In the genomic region with DNA sequence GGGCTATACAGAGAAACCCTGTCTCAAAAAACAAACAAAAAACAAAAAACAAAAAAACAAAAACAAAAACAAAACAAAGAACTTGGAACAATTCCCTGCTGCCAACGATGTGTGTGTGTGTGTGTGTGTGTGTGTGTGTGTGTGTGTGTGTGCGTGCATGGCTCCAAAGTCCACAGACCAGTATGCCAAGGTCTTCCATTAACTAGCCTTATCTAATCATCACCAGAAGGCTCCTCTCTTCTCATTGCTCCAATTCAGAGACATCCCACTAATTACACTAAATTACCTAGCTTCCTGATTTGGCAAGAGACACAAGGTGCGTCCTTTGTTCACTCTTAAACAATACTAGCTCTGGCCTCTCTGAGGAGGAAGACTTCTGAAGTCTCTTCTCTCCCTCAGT, we compare ENCODE assay signal across 25 mouse cellular contexts. TPM values are rescaled to one million over a fixed set of nuclear protein-coding genes. Genes with fewer than 3 reads are reported as not detected.
DNase-seq lines count a peak whose midpoint lies in the region; ATAC-seq and TF ChIP-seq lines count a peak whose summit lies in the region.
"Had no signal": no experiment of that assay in that cellular context is flagged by ENCODE, and none has a peak within 500 bp of the region (broad histone marks: within the 10 kb centered on the region; RNA-seq: fewer than 3 reads in every experiment).

No protein-coding gene starts in this region.

- no peak for TF ChIP-seq CTCF in intestine, postnatal 0 days (IDR thresholded peaks at IDR 0.05; ENCODE audit: low read depth)

- H3K9me3 ChIP-seq in intestine, embryonic 16.5 days (ENCODE audit: control insufficient read depth, low read length), result no peaks in the 10 kb centered on the region
- no peaks in the 10 kb centered on the region for H3K9me3 ChIP-seq in intestine, embryonic 15.5 days
- no peaks in the 10 kb centered on the region for H3K9me3 ChIP-seq in kidney, embryonic 16.5 days (ENCODE audit: low read length)
- no peaks in the 10 kb centered on the region for H3K9me3 ChIP-seq in intestine, postnatal 0 days (ENCODE audit: control insufficient read depth)
- H3K9me3 ChIP-seq: embryonic facial prominence, embryonic 10.5 days; embryonic facial prominence, embryonic 12.5 days; forebrain, embryonic 13.5 days; G1E had no signal

- no peaks in the 10 kb centered on the region for H3K36me3 ChIP-seq in intestine, embryonic 16.5 days (ENCODE audit: control insufficient read depth, insufficient read depth, low read length)
- no peaks in the 10 kb centered on the region for H3K36me3 ChIP-seq in intestine, embryonic 15.5 days
- H3K36me3 ChIP-seq in kidney, embryonic 16.5 days (ENCODE audit: insufficient read depth, low read length), result no peaks in the 10 kb centered on the region
- peaks cover 4% of the 10 kb centered on the region; the same call in 1 of the 2 replicates for H3K36me3 ChIP-seq in intestine, postnatal 0 days (ENCODE audit: control insufficient read depth, insufficient read depth)
- H3K36me3 ChIP-seq: embryonic facial prominence, embryonic 12.5 days had no signal

- no peak overlapping the region for H3K9ac ChIP-seq in intestine, embryonic 16.5 days (ENCODE audit: low read depth, low read length)
- H3K9ac ChIP-seq in intestine, embryonic 15.5 days, result no peak overlapping the region
- no peak overlapping the region for H3K9ac ChIP-seq in kidney, embryonic 16.5 days (replicated peaks; ENCODE audit: low read length)
- no peak overlapping the region for H3K9ac ChIP-seq in intestine, postnatal 0 days (ENCODE audit: low read depth, low read length)
- H3K9ac ChIP-seq: embryonic facial prominence, embryonic 12.5 days; forebrain, embryonic 13.5 days had no signal

- no peak overlapping the region for H3K4me3 ChIP-seq in intestine, embryonic 16.5 days (ENCODE audit: low read length)
- H3K4me3 ChIP-seq in intestine, embryonic 15.5 days (replicated peaks), result no peak overlapping the region
- H3K4me3 ChIP-seq in kidney, embryonic 16.5 days (ENCODE audit: low read length), result no peak overlapping the region
- H3K4me3 ChIP-seq in intestine, postnatal 0 days (ENCODE audit: low read depth, low read length), result no peak overlapping the region
- H3K4me3 ChIP-seq: embryonic facial prominence, embryonic 10.5 days; embryonic facial prominence, embryonic 12.5 days; forebrain, embryonic 13.5 days had no signal

- H3K27me3 ChIP-seq in intestine, embryonic 16.5 days (replicated peaks; ENCODE audit: control insufficient read depth, insufficient read depth, low read length), result no peaks in the 10 kb centered on the region
- no peaks in the 10 kb centered on the region for H3K27me3 ChIP-seq in intestine, embryonic 15.5 days (replicated peaks)
- H3K27me3 ChIP-seq in kidney, embryonic 16.5 days (ENCODE audit: insufficient read depth, low read length), result no peaks in the 10 kb centered on the region
- no peaks in the 10 kb centered on the region for H3K27me3 ChIP-seq in intestine, postnatal 0 days (replicated peaks; ENCODE audit: control insufficient read depth, insufficient read depth, low read length)
- H3K27me3 ChIP-seq: CH12.LX; embryonic facial prominence, embryonic 12.5 days; forebrain, embryonic 13.5 days had no signal

- peak; percentile 49; the same call in 1 of the 2 replicates for ATAC-seq in intestine, embryonic 16.5 days
- ATAC-seq in intestine, embryonic 15.5 days, result no peak
- no peak for ATAC-seq in kidney, embryonic 16.5 days (ENCODE audit: low FRiP score, low TSS enrichment)
- ATAC-seq in intestine, postnatal 0 days, result peak; percentile 52; the same call in 1 of the 2 replicates
- ATAC-seq: activated CD4-positive, CD25-positive, alpha-beta regulatory T cell, adult 4 months; CD4-positive, CD25-positive, alpha-beta regulatory T cell, adult 4 months; forebrain, embryonic 13.5 days; Patski had no signal

- no peak overlapping the region for H3K4me2 ChIP-seq in intestine, embryonic 16.5 days (ENCODE audit: low read depth, low read length)
- no peak overlapping the region for H3K4me2 ChIP-seq in intestine, embryonic 15.5 days (replicated peaks)
- H3K4me2 ChIP-seq in kidney, embryonic 16.5 days (replicated peaks; ENCODE audit: low read depth, low read length), result no peak overlapping the region
- H3K4me2 ChIP-seq in intestine, postnatal 0 days (replicated peaks; ENCODE audit: low read depth), result no peak overlapping the region
- H3K4me2 ChIP-seq: embryonic facial prominence, embryonic 12.5 days; forebrain, embryonic 13.5 days had no signal

- DNase-seq in kidney, adult 8-10 months, result peak; percentile 3 to 12
- no peak for DNase-seq in kidney, adult 11 months
- peak; percentile 15 to 32 for DNase-seq in kidney, postnatal 36 days
- DNase-seq in lung, adult 18-20 months, result no peak
- DNase-seq: adrenal gland, adult 8-10 months; adrenal gland, postnatal 14 days; adrenal gland, postnatal 36 days; B cell, adult 2 months; cerebellum, adult 11-12 months; cerebellum, adult 2 months; cerebellum, adult 9-10 months; cerebellum, postnatal 10 days; cerebellum, postnatal 25 days had no signal

- whole genome bisulfite sequencing in intestine, embryonic 16.5 days, result 68% methylated on average over 3 of the region's 3 CpGs
- 81% methylated on average over 3 of the region's 3 CpGs for WGBS in intestine, embryonic 15.5 days
- WGBS in kidney, embryonic 16.5 days, result 78% methylated on average over 3 of the region's 3 CpGs
- 41% methylated on average over 3 of the region's 3 CpGs for WGBS in intestine, postnatal 0 days

- H3K4me1 ChIP-seq in intestine, embryonic 16.5 days (ENCODE audit: control insufficient read depth, insufficient read depth, low read length), result no peaks in the 10 kb centered on the region
- H3K4me1 ChIP-seq in intestine, embryonic 15.5 days (replicated peaks), result no peaks in the 10 kb centered on the region
- no peaks in the 10 kb centered on the region for H3K4me1 ChIP-seq in kidney, embryonic 16.5 days (ENCODE audit: insufficient read depth, low read length)
- H3K4me1 ChIP-seq in intestine, postnatal 0 days (replicated peaks; ENCODE audit: control insufficient read depth, insufficient read depth, low read length), result no peaks in the 10 kb centered on the region
- H3K4me1 ChIP-seq: embryonic facial prominence, embryonic 10.5 days; embryonic facial prominence, embryonic 12.5 days had no signal

- no peak overlapping the region for H3K27ac ChIP-seq in intestine, embryonic 16.5 days (ENCODE audit: low read length)
- H3K27ac ChIP-seq in intestine, embryonic 15.5 days, result no peak overlapping the region
- H3K27ac ChIP-seq in kidney, embryonic 16.5 days (ENCODE audit: low read length), result no peak overlapping the region
- H3K27ac ChIP-seq in intestine, postnatal 0 days (ENCODE audit: low read depth, low read length), result no peak overlapping the region
- H3K27ac ChIP-seq: embryonic facial prominence, embryonic 10.5 days; embryonic facial prominence, embryonic 12.5 days; forebrain, embryonic 13.5 days had no signal

RNA-seq across cellular contexts. Expression of a gene that starts 8.0 kb away (rescaled TPM):
- polyA plus RNA-seq in intestine, embryonic 16.5 days (2015; fragmentation: Nextera tagmentation; extraction: Ambion mirVana), result 8.2 and 8.3 TPM in 2 replicates
- polyA plus RNA-seq in intestine, embryonic 15.5 days (2015; fragmentation: Nextera tagmentation; extraction: Ambion mirVana), result 8.2 and 9.1 TPM in 2 replicates
- 4.2 and 4.8 TPM in 2 replicates for polyA plus RNA-seq in kidney, embryonic 16.5 days (2015; fragmentation: Nextera tagmentation; extraction: Ambion mirVana)
- 11.7 and 14.9 TPM in 2 replicates for polyA plus RNA-seq in intestine, postnatal 0 days (2015; fragmentation: Nextera tagmentation; extraction: Ambion mirVana)

RNA-seq across cellular contexts. Expression of a gene that starts 54.5 kb away (rescaled TPM):
- 3.8 and 3.9 TPM in 2 replicates for polyA plus RNA-seq in intestine, embryonic 16.5 days (2015; fragmentation: Nextera tagmentation; extraction: Ambion mirVana)
- 3.1 and 3.4 TPM in 2 replicates for polyA plus RNA-seq in intestine, embryonic 15.5 days (2015; fragmentation: Nextera tagmentation; extraction: Ambion mirVana)
- polyA plus RNA-seq in kidney, embryonic 16.5 days (2015; fragmentation: Nextera tagmentation; extraction: Ambion mirVana), result 1.7 and 2.0 TPM in 2 replicates
- polyA plus RNA-seq in intestine, postnatal 0 days (2015; fragmentation: Nextera tagmentation; extraction: Ambion mirVana), result 1.5 and 2.1 TPM in 2 replicates
- polyA plus RNA-seq: Patski had no signal

RNA-seq across cellular contexts. Expression of a gene that starts 56.0 kb away (rescaled TPM):
- polyA plus RNA-seq in intestine, embryonic 16.5 days (2015; fragmentation: Nextera tagmentation; extraction: Ambion mirVana), result 10.9 and 11.8 TPM in 2 replicates
- polyA plus RNA-seq in intestine, embryonic 15.5 days (2015; fragmentation: Nextera tagmentation; extraction: Ambion mirVana), result 15.4 and 16.4 TPM in 2 replicates
- 15.6 and 17.8 TPM in 2 replicates for polyA plus RNA-seq in kidney, embryonic 16.5 days (2015; fragmentation: Nextera tagmentation; extraction: Ambion mirVana)
- polyA plus RNA-seq in intestine, postnatal 0 days (2015; fragmentation: Nextera tagmentation; extraction: Ambion mirVana), result 8.4 and 9.5 TPM in 2 replicates

Comparison
In these comparisons a context has a peak if more than half of its experiments do, and no peak if none do; other contexts are left out.
1. ATAC-seq: peak in intestine, embryonic 16.5 days (single experiment) and intestine, postnatal 0 days (single experiment); none in intestine, embryonic 15.5 days (single experiment) and kidney, embryonic 16.5 days (single experiment).
2. DNase-seq: peak in kidney, adult 8-10 months (2 of 2) and kidney, postnatal 36 days (2 of 2); none in kidney, adult 11 months (single experiment) and lung, adult 18-20 months (0 of 2).